Mouse (Mus musculus): ENCODE data around the gene Sbk3.

GRCm38 (mm10) chr7:4915669-4916416, 55.1 kb downstream of the Sbk3 start:
- TF ChIP-seq POLR2A (IDR thresholded peaks at IDR 0.05; ENCODE audit: insufficient read length, low read depth) (no peak), TCF12 (IDR thresholded peaks at IDR 0.05; ENCODE audit: insufficient read depth, poor library complexity, severe bottlenecking) (no peak), CEBPB (IDR thresholded peaks at IDR 0.05; ENCODE audit: insufficient read depth, poor library complexity, severe bottlenecking) (no peak), E2F4 (IDR thresholded peaks at IDR 0.05; ENCODE audit: insufficient read depth) (no peak), MAX (IDR thresholded peaks at IDR 0.05; ENCODE audit: low read depth) (no peak), POLR2AphosphoS2 (IDR thresholded peaks at IDR 0.05; ENCODE audit: insufficient read length, low read depth) (no peak), MYOD1 (IDR thresholded peaks at IDR 0.05; ENCODE audit: control insufficient read depth in 1 of 3, insufficient read length in 2 of 3, low read depth in 2 of 3) (no peak), SRF (IDR thresholded peaks at IDR 0.05; ENCODE audit: control insufficient read depth, insufficient read length, low read depth) (no peak)
